Mouse (Mus musculus): Measurements from ENCODE around the gene Nccrp1. TPM values are rescaled to one million over a fixed set of nuclear protein-coding genes. Genes with fewer than 3 reads are reported as not detected.

The Nccrp1 gene
- 0.81 and 1.0 TPM in 2 replicates for polyA plus RNA-seq (2012; rRNA removed)

- peak within 1 kb of the TSS; percentile 7; the same call in 1 of the 2 replicates for H3K4me3 ChIP-seq (ENCODE audit: extremely low read depth, insufficient read depth, insufficient read length)
- TF ChIP-seq POLR2A (IDR thresholded peaks at IDR 0.05; ENCODE audit: low read depth, low read length) (no peak), CTCF (IDR thresholded peaks at IDR 0.05; ENCODE audit: extremely low read depth, insufficient read depth, insufficient read length, insufficient replicate concordance) (no peak)
- no peak within 1 kb of the TSS for H3K27ac ChIP-seq (ENCODE audit: insufficient read depth, low read length)
- DNase-seq (ENCODE audit: low read depth in 1 of 2, low spot score in 2 of 2): no peak
- H3K4me1 ChIP-seq (ENCODE audit: control insufficient read depth, insufficient read depth, insufficient read length): peaks cover 3% of the 10 kb centered on the region; the same call in 1 of the 2 replicates
- no peaks in the 10 kb centered on the region for H3K36me3 ChIP-seq (ENCODE audit: control insufficient read depth, insufficient read depth, low read length)
- 14% methylated on average over 5 of the region's 5 CpGs for WGBS
- peaks cover 13% of the 10 kb centered on the region for H3K27me3 ChIP-seq (ENCODE audit: control insufficient read depth, insufficient read depth, low read length)
Observed at GRCm38 (mm10) chr7:28547154-28547553, at the start of gene Nccrp1. TSS of gene Nccrp1 (minus strand) at chr7:28547254.

GRCm38 (mm10) chr7:28595751-28596435 is 48.8 kb upstream of the Nccrp1 start:
- Histone ChIP-seq H3K27ac (ENCODE audit: insufficient read depth, low read length) (no peak overlapping the region), H3K4me3 (ENCODE audit: extremely low read depth, insufficient read depth, insufficient read length) (no peak overlapping the region), H3K27me3 (ENCODE audit: control insufficient read depth, insufficient read depth, low read length) (no peaks in the 10 kb centered on the region), H3K36me3 (ENCODE audit: control insufficient read depth, insufficient read depth, low read length) (no peaks in the 10 kb centered on the region), H3K4me1 (ENCODE audit: control insufficient read depth, insufficient read depth, insufficient read length) (peaks cover 32% of the 10 kb centered on the region)
- WGBS: 75% methylated on average over 8 of the region's 8 CpGs
- TF ChIP-seq POLR2A (IDR thresholded peaks at IDR 0.05; ENCODE audit: low read depth, low read length): no peak
- DNase-seq (ENCODE audit: low read depth in 1 of 2, low spot score in 2 of 2): no peak

GRCm38 (mm10) chr7:28593206-28594111 is 46.4 kb upstream of the Nccrp1 start:
- Histone ChIP-seq H3K27ac (ENCODE audit: insufficient read depth, low read length) (peak overlapping the region; percentile 39), H3K27me3 (ENCODE audit: control insufficient read depth, insufficient read depth, low read length) (no peaks in the 10 kb centered on the region), H3K36me3 (ENCODE audit: control insufficient read depth, insufficient read depth, low read length) (no peaks in the 10 kb centered on the region), H3K4me3 (ENCODE audit: extremely low read depth, insufficient read depth, insufficient read length) (no peak overlapping the region; the same call in 1 of the 2 replicates), H3K4me1 (ENCODE audit: control insufficient read depth, insufficient read depth, insufficient read length) (peaks cover 32% of the 10 kb centered on the region)
- peak in 1 of 2 experiments; percentile 56 for DNase-seq (ENCODE audit: low read depth in 1 of 2, low spot score in 2 of 2)
- no peak for TF ChIP-seq POLR2A (IDR thresholded peaks at IDR 0.05; ENCODE audit: low read depth, low read length)
- no peak for TF ChIP-seq CTCF (IDR thresholded peaks at IDR 0.05; ENCODE audit: extremely low read depth, insufficient read depth, insufficient read length, insufficient replicate concordance)
- WGBS: 38% methylated on average over 14 of the region's 14 CpGs

- no peaks in the 10 kb centered on the region for H3K36me3 ChIP-seq (ENCODE audit: control insufficient read depth, insufficient read depth, low read length)
- no peaks in the 10 kb centered on the region for H3K27me3 ChIP-seq (ENCODE audit: control insufficient read depth, insufficient read depth, low read length)
- no peak for DNase-seq (ENCODE audit: low read depth in 1 of 2, low spot score in 2 of 2)
- TF ChIP-seq POLR2A (IDR thresholded peaks at IDR 0.05; ENCODE audit: low read depth, low read length) (no peak), CTCF (IDR thresholded peaks at IDR 0.05; ENCODE audit: extremely low read depth, insufficient read depth, insufficient read length, insufficient replicate concordance) (no peak)
- H3K27ac ChIP-seq (ENCODE audit: insufficient read depth, low read length): no peak overlapping the region
- 76% methylated on average over 1 of the region's 1 CpGs for WGBS
- H3K4me1 ChIP-seq (ENCODE audit: control insufficient read depth, insufficient read depth, insufficient read length): peaks cover 24% of the 10 kb centered on the region
- no peak overlapping the region for H3K4me3 ChIP-seq (ENCODE audit: extremely low read depth, insufficient read depth, insufficient read length)
Observed at GRCm38 (mm10) chr7:28591862-28592261, 44.8 kb upstream of the Nccrp1 start.

GRCm38 (mm10) chr7:28587644-28588043 is 40.6 kb upstream of the Nccrp1 start:
- no peak for TF ChIP-seq CTCF (IDR thresholded peaks at IDR 0.05; ENCODE audit: extremely low read depth, insufficient read depth, insufficient read length, insufficient replicate concordance)
- no peak for TF ChIP-seq POLR2A (IDR thresholded peaks at IDR 0.05; ENCODE audit: low read depth, low read length)

GRCm38 (mm10) chr7:28586663-28587411 is 39.8 kb upstream of the Nccrp1 start:
- Histone ChIP-seq H3K27me3 (ENCODE audit: control insufficient read depth, insufficient read depth, low read length) (no peaks in the 10 kb centered on the region), H3K27ac (ENCODE audit: insufficient read depth, low read length) (no peak overlapping the region), H3K4me3 (ENCODE audit: extremely low read depth, insufficient read depth, insufficient read length) (no peak overlapping the region), H3K4me1 (ENCODE audit: control insufficient read depth, insufficient read depth, insufficient read length) (no peaks in the 10 kb centered on the region; the same call in 1 of the 2 replicates), H3K36me3 (ENCODE audit: control insufficient read depth, insufficient read depth, low read length) (no peaks in the 10 kb centered on the region)
- WGBS: 84% methylated on average over 6 of the region's 6 CpGs
- TF ChIP-seq CTCF (IDR thresholded peaks at IDR 0.05; ENCODE audit: extremely low read depth, insufficient read depth, insufficient read length, insufficient replicate concordance): no peak
- no peak for TF ChIP-seq POLR2A (IDR thresholded peaks at IDR 0.05; ENCODE audit: low read depth, low read length)
- DNase-seq (ENCODE audit: low read depth in 1 of 2, low spot score in 2 of 2): no peak

More at GRCm38 (mm10) chr7:28587644-28588043, 40.6 kb upstream of the Nccrp1 start:
- Histone ChIP-seq H3K27me3 (ENCODE audit: control insufficient read depth, insufficient read depth, low read length) (no peaks in the 10 kb centered on the region), H3K4me3 (ENCODE audit: extremely low read depth, insufficient read depth, insufficient read length) (no peak overlapping the region), H3K27ac (ENCODE audit: insufficient read depth, low read length) (no peak overlapping the region), H3K36me3 (ENCODE audit: control insufficient read depth, insufficient read depth, low read length) (no peaks in the 10 kb centered on the region), H3K4me1 (ENCODE audit: control insufficient read depth, insufficient read depth, insufficient read length) (peaks cover 1% of the 10 kb centered on the region; the same call in 1 of the 2 replicates)
- no peak for DNase-seq (ENCODE audit: low read depth in 1 of 2, low spot score in 2 of 2)
